Mouse (Mus musculus) lung, postnatal 0 days (tissue): ENCODE data around the gene Gm20388.
A peak's percentile ranks its signal among the peaks of the same experiment; 100 is the strongest.

Source experiments
- CTCF ChIP-seq: IDR thresholded peaks from 2 replicates; pipeline ENCODE4 v1.5.1; 2016; ENCODE audit warnings: antibody characterized with exemption, mild to moderate bottlenecking
- EP300 ChIP-seq: IDR thresholded peaks from 2 replicates; pipeline ENCODE4 v1.6.1; 2016; ENCODE audit warnings: antibody characterized with exemption, mild to moderate bottlenecking, control low read depth

DNA sequence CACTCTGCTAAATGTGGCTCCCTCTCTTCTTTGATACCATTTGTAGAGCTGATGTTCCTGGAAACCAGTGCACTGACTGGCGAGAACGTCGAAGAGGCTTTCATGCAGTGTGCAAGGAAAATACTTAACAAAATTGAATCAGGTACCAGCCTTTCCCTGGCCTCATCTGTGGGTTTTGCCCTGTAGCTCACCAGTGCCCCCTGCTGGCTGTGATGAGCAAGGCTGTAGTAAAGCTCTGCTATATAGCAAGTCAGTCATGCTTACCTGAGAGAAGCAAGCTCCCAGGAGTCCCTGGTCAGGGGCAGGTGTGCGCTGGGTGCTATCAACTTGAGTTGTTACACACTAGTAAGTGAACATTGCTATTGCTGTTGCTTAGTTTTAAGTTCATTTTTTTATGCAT, 3922.1 kb downstream of the Gm20388 start:
- TF ChIP-seq EP300, result no peak
- peak; percentile 82 for TF ChIP-seq CTCF
